Mouse (Mus musculus) heart, embryonic 13.5 days (tissue): Measurements from ENCODE around the gene Dnajc1. TPM values are rescaled to one million over a fixed set of nuclear protein-coding genes. Genes with fewer than 3 reads are reported as not detected.

Experiments
- ATAC-seq: fragments of 200-750 bp; cut with Nextera tagmentation; 2 replicates; pipeline ENCODE4 v1.8.0; 2017; ENCODE audit warnings: moderate TSS enrichment; ENCODE audit not compliant: insufficient number of reproducible peaks, low FRiP score, low TSS enrichment; ENCODE audit errors: extremely low read depth
- H3K27ac ChIP-seq: fragments of 300-500 bp; sonication (generic); replicated peaks from 2 replicates; pipeline ENCODE4 v1.5.1; 2015; ENCODE audit warnings: moderate library complexity, mild to moderate bottlenecking, inconsistent platforms
- H3K27me3 ChIP-seq: fragments of 300-500 bp; sonication (generic); replicated peaks from 2 replicates; pipeline ENCODE4 v1.6.1; 2015; ENCODE audit warnings: mild to moderate bottlenecking, inconsistent platforms
- H3K36me3 ChIP-seq: fragments of 300-500 bp; sonication (generic); 2 replicates; pipeline ENCODE4 v1.6.1; 2015; ENCODE audit warnings: mild to moderate bottlenecking, inconsistent platforms
- H3K4me1 ChIP-seq: fragments of 300-500 bp; sonication (generic); 2 replicates; pipeline ENCODE4 v1.6.1; 2015; ENCODE audit warnings: inconsistent platforms
- H3K4me2 ChIP-seq: fragments of 300-500 bp; sonication (generic); 2 replicates; pipeline ENCODE4 v1.6.1; 2015; ENCODE audit warnings: inconsistent platforms, mild to moderate bottlenecking, moderate library complexity
- H3K4me3 ChIP-seq: fragments of 300-500 bp; sonication (generic); 2 replicates; pipeline ENCODE4 v1.5.1; 2015; ENCODE audit warnings: moderate library complexity, mild to moderate bottlenecking, inconsistent platforms
- H3K9ac ChIP-seq: fragments of 300-500 bp; sonication (generic); 2 replicates; pipeline ENCODE4 v1.6.1; 2015; ENCODE audit warnings: inconsistent platforms, mild to moderate bottlenecking, moderate library complexity
- H3K9me3 ChIP-seq: fragments of 300-500 bp; sonication (generic); 2 replicates; pipeline ENCODE4 v1.6.1; 2016; ENCODE audit warnings: inconsistent platforms
- WGBS: fragments of 180-500 bp; shearing (Covaris S2); methylation state at CpG from one replicate; pipeline ENCODE4 v1.1.7; 2015; ENCODE audit warnings: mixed read lengths; 5-methylcytosine and 5-hydroxymethylcytosine counted together
- polyA plus RNA-seq: library from polyadenylated mRNA; unstranded; fragments of >200 nt; fragmentation: Nextera tagmentation; extraction: Ambion mirVana; gene quantifications from 2 replicates; pipeline ENCODE4 v1.2.1, GENCODE M21; 2015

Gene Dnajc1
- polyA plus RNA-seq, 1 experiment from 2014 or later = 18.8 TPM

DNA sequence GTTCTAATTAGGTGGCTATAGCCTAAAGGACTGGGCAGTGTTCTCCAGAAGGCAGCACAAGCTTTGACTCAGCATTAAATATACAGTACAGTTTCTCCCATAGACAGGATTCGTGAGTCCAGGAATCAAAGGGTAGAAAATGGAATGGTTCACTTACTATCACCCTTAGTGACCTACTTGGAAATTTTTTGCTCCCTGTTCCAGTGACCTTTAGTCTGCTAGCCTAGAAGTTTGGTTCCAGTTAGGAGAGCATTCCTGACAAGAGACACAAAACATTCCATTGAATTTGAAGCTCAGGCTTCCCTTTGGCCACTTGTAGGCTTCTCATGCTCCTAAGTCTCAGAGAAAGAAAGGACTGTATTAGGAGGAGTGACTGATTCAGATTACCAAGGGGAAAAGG is 126.9 kb downstream of the Dnajc1 start:
- Histone ChIP-seq H3K36me3 (peaks cover 13% of the 10 kb centered on the region; the same call in 1 of the 2 replicates), H3K27ac (no peak overlapping the region), H3K9me3 (no peaks in the 10 kb centered on the region), H3K9ac (no peak overlapping the region), H3K27me3 (no peaks in the 10 kb centered on the region), H3K4me3 (no peak overlapping the region), H3K4me1 (no peaks in the 10 kb centered on the region), H3K4me2 (no peak overlapping the region)
- no peak for ATAC-seq
- WGBS = 79% methylated on average over 1 of the region's 1 CpGs

- Histone ChIP-seq H3K4me3 (no peak overlapping the region), H3K27ac (no peak overlapping the region), H3K9ac (no peak overlapping the region), H3K27me3 (no peaks in the 10 kb centered on the region), H3K4me2 (no peak overlapping the region), H3K36me3 (peaks cover 13% of the 10 kb centered on the region; the same call in 1 of the 2 replicates), H3K9me3 (no peaks in the 10 kb centered on the region), H3K4me1 (no peaks in the 10 kb centered on the region)
- no peak for ATAC-seq
- WGBS = 68% methylated on average over 3 of the region's 3 CpGs
Observed at GRCm38 (mm10) chr2:18264579-18264978, 128.1 kb downstream of the Dnajc1 start.

DNA sequence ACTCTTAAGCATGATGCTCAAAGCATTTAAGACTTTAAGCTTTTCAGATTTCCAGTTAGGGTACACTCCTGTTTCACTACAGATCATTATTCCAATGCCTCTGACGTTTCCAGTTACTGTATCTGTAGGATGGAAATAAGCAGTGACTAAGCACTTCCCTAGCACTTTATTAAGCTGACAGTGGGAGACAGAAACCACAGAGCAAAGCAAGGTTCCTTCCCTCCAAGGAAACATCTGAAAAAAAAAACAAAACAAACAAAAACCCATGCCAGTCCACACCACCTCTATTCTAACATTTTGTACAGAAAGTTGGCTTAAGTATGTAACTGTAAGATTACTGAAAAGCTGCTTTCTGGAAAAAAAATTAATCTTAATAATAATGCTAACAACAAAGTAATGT is 130.3 kb downstream of the Dnajc1 start:
- Histone ChIP-seq H3K36me3 (peaks cover 7% of the 10 kb centered on the region; the same call in 1 of the 2 replicates), H3K9ac (no peak overlapping the region), H3K4me2 (no peak overlapping the region), H3K27me3 (no peaks in the 10 kb centered on the region), H3K4me1 (no peaks in the 10 kb centered on the region), H3K27ac (no peak overlapping the region), H3K9me3 (no peaks in the 10 kb centered on the region), H3K4me3 (no peak overlapping the region)
- WGBS = 21% methylated on average over 1 of the region's 1 CpGs
- no peak for ATAC-seq

GRCm38 (mm10) chr2:18249224-18249623 is 143.4 kb downstream of the Dnajc1 start:
- H3K27me3 ChIP-seq = no peaks in the 10 kb centered on the region
- no peak overlapping the region for H3K4me2 ChIP-seq
- H3K27ac ChIP-seq = no peak overlapping the region
- ATAC-seq = no peak
- H3K9ac ChIP-seq = no peak overlapping the region
- 83% methylated on average over 3 of the region's 3 CpGs for WGBS
- peaks cover 30% of the 10 kb centered on the region for H3K36me3 ChIP-seq
- no peaks in the 10 kb centered on the region for H3K4me1 ChIP-seq
- H3K4me3 ChIP-seq = no peak overlapping the region
- H3K9me3 ChIP-seq = peaks cover 10% of the 10 kb centered on the region; the same call in 1 of the 2 replicates

GRCm38 (mm10) chr2:18235524-18235923 is 157.1 kb downstream of the Dnajc1 start:
- Histone ChIP-seq H3K27ac (no peak overlapping the region), H3K4me2 (no peak overlapping the region), H3K36me3 (peaks cover 8% of the 10 kb centered on the region), H3K9me3 (no peaks in the 10 kb centered on the region), H3K4me1 (peaks cover 11% of the 10 kb centered on the region), H3K9ac (no peak overlapping the region), H3K27me3 (no peaks in the 10 kb centered on the region), H3K4me3 (no peak overlapping the region)
- ATAC-seq = no peak
- WGBS = 36% methylated on average over 5 of the region's 5 CpGs

GRCm38 (mm10) chr2:18232883-18233567 is 159.6 kb downstream of the Dnajc1 start:
- no peaks in the 10 kb centered on the region for H3K9me3 ChIP-seq
- no peaks in the 10 kb centered on the region for H3K27me3 ChIP-seq
- H3K4me1 ChIP-seq = peaks cover 18% of the 10 kb centered on the region
- peaks cover 5% of the 10 kb centered on the region; the same call in 1 of the 2 replicates for H3K36me3 ChIP-seq
- no peak for ATAC-seq
- no peak overlapping the region for H3K9ac ChIP-seq
- no peak overlapping the region for H3K4me2 ChIP-seq
- no peak overlapping the region for H3K27ac ChIP-seq
- WGBS = 19% methylated on average over 5 of the region's 5 CpGs
- no peak overlapping the region for H3K4me3 ChIP-seq

GRCm38 (mm10) chr2:18231143-18231542 is 161.5 kb downstream of the Dnajc1 start:
- peaks cover 18% of the 10 kb centered on the region for H3K4me1 ChIP-seq
- H3K4me3 ChIP-seq = no peak overlapping the region
- WGBS = 69% methylated on average over 4 of the region's 4 CpGs
- H3K36me3 ChIP-seq = peaks cover 5% of the 10 kb centered on the region; the same call in 1 of the 2 replicates
- H3K9me3 ChIP-seq = no peaks in the 10 kb centered on the region
- no peak overlapping the region for H3K9ac ChIP-seq
- H3K27ac ChIP-seq = no peak overlapping the region
- no peaks in the 10 kb centered on the region for H3K27me3 ChIP-seq
- no peak for ATAC-seq
- no peak overlapping the region for H3K4me2 ChIP-seq

GRCm38 (mm10) chr2:18229279-18229678 is 163.4 kb downstream of the Dnajc1 start:
- WGBS = 21% methylated on average over 2 of the region's 2 CpGs
- ATAC-seq = no peak
- H3K4me1 ChIP-seq = peaks cover 14% of the 10 kb centered on the region
- H3K27ac ChIP-seq = no peak overlapping the region
- no peaks in the 10 kb centered on the region for H3K9me3 ChIP-seq
- no peak overlapping the region for H3K4me2 ChIP-seq
- H3K4me3 ChIP-seq = no peak overlapping the region
- no peak overlapping the region for H3K9ac ChIP-seq
- H3K27me3 ChIP-seq = no peaks in the 10 kb centered on the region
- H3K36me3 ChIP-seq = peaks cover 5% of the 10 kb centered on the region; the same call in 1 of the 2 replicates

GRCm38 (mm10) chr2:18228486-18229062 is 164.1 kb downstream of the Dnajc1 start:
- Histone ChIP-seq H3K4me2 (no peak overlapping the region), H3K27me3 (no peaks in the 10 kb centered on the region), H3K36me3 (peaks cover 5% of the 10 kb centered on the region; the same call in 1 of the 2 replicates), H3K4me1 (peaks cover 16% of the 10 kb centered on the region), H3K9ac (no peak overlapping the region), H3K4me3 (no peak overlapping the region), H3K9me3 (no peaks in the 10 kb centered on the region), H3K27ac (no peak overlapping the region)
- ATAC-seq = no peak
- 54% methylated on average over 8 of the region's 8 CpGs for WGBS

- H3K4me3 ChIP-seq = no peak overlapping the region
- peak overlapping the region; percentile 50; the same call in 1 of the 2 replicates for H3K9ac ChIP-seq
- H3K9me3 ChIP-seq = no peaks in the 10 kb centered on the region
- WGBS = 62% methylated on average over 13 of the region's 13 CpGs
- peaks cover 48% of the 10 kb centered on the region for H3K36me3 ChIP-seq
- peaks cover 30% of the 10 kb centered on the region for H3K4me1 ChIP-seq
- H3K4me2 ChIP-seq = no peak overlapping the region
- no peak for ATAC-seq
- H3K27ac ChIP-seq = peak overlapping the region; percentile 36; the same call in 1 of the 2 replicates
- no peaks in the 10 kb centered on the region for H3K27me3 ChIP-seq
Observed at GRCm38 (mm10) chr2:18219569-18219968, 173.1 kb downstream of the Dnajc1 start.

DNA sequence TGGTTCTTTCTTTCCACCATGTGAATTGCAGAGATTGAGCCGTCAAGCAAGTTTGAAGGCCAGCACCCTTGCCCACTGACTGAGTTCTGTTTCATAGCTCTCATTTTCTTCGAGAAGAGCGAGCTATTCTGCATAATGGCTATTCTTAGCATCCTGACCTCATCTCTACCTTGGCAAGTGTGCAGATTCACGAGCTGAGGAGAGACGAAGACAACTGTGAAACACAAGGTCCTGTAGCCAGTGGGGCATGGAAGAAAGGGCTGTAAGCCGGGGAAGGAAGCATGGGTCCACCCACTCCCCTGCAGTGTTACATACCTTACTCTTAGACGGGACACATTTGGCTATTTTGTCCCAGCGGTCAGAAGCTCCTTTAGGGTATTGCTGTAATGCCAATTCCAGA is 173.5 kb downstream of the Dnajc1 start:
- WGBS = 40% methylated on average over 8 of the region's 8 CpGs

More for the DNA sequence above, 173.5 kb downstream of the Dnajc1 start:
- Histone ChIP-seq H3K4me2 (no peak overlapping the region), H3K9me3 (no peaks in the 10 kb centered on the region), H3K4me3 (no peak overlapping the region), H3K27me3 (no peaks in the 10 kb centered on the region), H3K27ac (peak overlapping the region; percentile 36; the same call in 1 of the 2 replicates), H3K4me1 (peaks cover 30% of the 10 kb centered on the region), H3K9ac (no peak overlapping the region), H3K36me3 (peaks cover 52% of the 10 kb centered on the region)
- ATAC-seq = peak; percentile 40; the same call in 1 of the 2 replicates
